Mouse (Mus musculus) macrophage (primary cell): ENCODE data around the gene Crygs. TPM values are rescaled to one million over a fixed set of nuclear protein-coding genes. Genes with fewer than 3 reads are reported as not detected.
A peak's percentile ranks its signal among the peaks of the same experiment; 100 is the strongest.

ENCODE experiments used
- H3K27ac ChIP-seq: fragments of 350-480 bp; formaldehyde crosslinking; 2 replicates; pipeline ENCODE4 v1.9.0; 2021
- H3K36me3 ChIP-seq: fragments of 350-480 bp; formaldehyde crosslinking; 2 replicates; pipeline ENCODE4 v1.9.0; 2021; ENCODE audit errors: inconsistent target
- H3K4me3 ChIP-seq: fragments of 350-480 bp; formaldehyde crosslinking; 2 replicates; pipeline ENCODE4 v1.9.0; 2021; ENCODE audit errors: inconsistent target
- H3K79me2 ChIP-seq: fragments of 350-480 bp; formaldehyde crosslinking; 2 replicates; pipeline ENCODE4 v1.9.0; 2021; ENCODE audit errors: inconsistent target
- WGBS: methylation state at CpG from one replicate; pipeline ENCODE4 v1.1.7; 2026; ENCODE audit warnings: inconsistent platforms; ENCODE audit not compliant: missing documents; 5-methylcytosine and 5-hydroxymethylcytosine counted together
- polyA plus RNA-seq: library from polyadenylated mRNA; stranded (reverse); fragments of 250-400 nt; gene quantifications from 3 replicates; pipeline ENCODE4 v1.2.4, GENCODE M21; 2018; ENCODE audit warnings: inconsistent platforms
- total RNA-seq, 78 experiments: library from RNA; depleted of rRNA; stranded (reverse); fragments of 250-400 nt; gene quantifications; 1 replicate in 9 of 78; 2 replicates in 24 of 78; 3 replicates in 43 of 78; 4 replicates in 2 of 78; pipeline ENCODE4 v1.2.4; 2018; ENCODE audit warnings: inconsistent platforms in 56 of 78

Crygs gene
- total RNA-seq (2018; cell fraction: chromatin; rRNA removed), result not detected
- total RNA-seq (2018; cell fraction: cytosol; rRNA removed), result not detected
- not detected for total RNA-seq (2018; cell fraction: nucleus; rRNA removed)
- not detected in 3 replicates for polyA plus RNA-seq

- Histone ChIP-seq H3K79me2 (no peaks in the 10 kb centered on the region), H3K27ac (no peak within 1 kb of the TSS), H3K4me3 (no peak within 1 kb of the TSS), H3K36me3 (no peaks in the 10 kb centered on the region; the same call in 1 of the 2 replicates)
- WGBS, result 88% methylated on average over 2 of the region's 2 CpGs
These were observed at the start of gene Crygs for GRCm38 (mm10) chr16:22811477-22811876. Crygs (minus strand) TSS chr16:22811577.

- peaks cover 8% of the 10 kb centered on the region; the same call in 1 of the 2 replicates for H3K36me3 ChIP-seq
- WGBS, result under 1% methylated on average over 60 of the region's 62 CpGs
- peaks cover 88% of the 10 kb centered on the region for H3K79me2 ChIP-seq
- peak within 1 kb of the TSS; percentile 92 for H3K4me3 ChIP-seq
- H3K27ac ChIP-seq, result peak within 1 kb of the TSS; percentile 67
These were observed 46.2 kb upstream of the Crygs start, which contains the start of the genes Tbccd1 and Dnajb11 for GRCm38 (mm10) chr16:22857431-22858113. Tbccd1 (minus strand) TSS chr16:22857669. Dnajb11 (plus strand) TSS chr16:22857845.

GRCm38 (mm10) chr16:22856773-22857172 lies 45.4 kb upstream of the Crygs start:
- 8% methylated on average over 9 of the region's 9 CpGs for WGBS
- Histone ChIP-seq H3K4me3 (peak overlapping the region; percentile 92), H3K36me3 (peaks cover 3% of the 10 kb centered on the region; the same call in 1 of the 2 replicates), H3K27ac (peak overlapping the region; percentile 67), H3K79me2 (peaks cover 84% of the 10 kb centered on the region)

- WGBS, result 86% methylated on average over 4 of the region's 4 CpGs
- H3K27ac ChIP-seq, result no peak overlapping the region
These were observed 41.3 kb upstream of the Crygs start for GRCm38 (mm10) chr16:22852709-22853108.

GRCm38 (mm10) chr16:22848331-22848730 lies 37.0 kb upstream of the Crygs start:
- no peak overlapping the region for H3K27ac ChIP-seq
- peaks cover 38% of the 10 kb centered on the region; the same call in 1 of the 2 replicates for H3K79me2 ChIP-seq
- H3K36me3 ChIP-seq, result no peaks in the 10 kb centered on the region
- no peak overlapping the region for H3K4me3 ChIP-seq
- WGBS, result 84% methylated on average over 1 of the region's 1 CpGs

More at GRCm38 (mm10) chr16:22852709-22853108, 41.3 kb upstream of the Crygs start:
- H3K79me2 ChIP-seq, result peaks cover 52% of the 10 kb centered on the region
- no peak overlapping the region for H3K4me3 ChIP-seq
- H3K36me3 ChIP-seq, result no peaks in the 10 kb centered on the region; the same call in 1 of the 2 replicates

GRCm38 (mm10) chr16:22847686-22848085 lies 36.3 kb upstream of the Crygs start:
- Histone ChIP-seq H3K4me3 (no peak overlapping the region), H3K36me3 (no peaks in the 10 kb centered on the region), H3K27ac (no peak overlapping the region), H3K79me2 (peaks cover 38% of the 10 kb centered on the region; the same call in 1 of the 2 replicates)
- WGBS, result 92% methylated on average over 1 of the region's 1 CpGs

GRCm38 (mm10) chr16:22845481-22845880 lies 34.1 kb upstream of the Crygs start:
- 93% methylated on average over 3 of the region's 4 CpGs for WGBS
- H3K79me2 ChIP-seq, result peaks cover 38% of the 10 kb centered on the region; the same call in 1 of the 2 replicates
- no peak overlapping the region for H3K27ac ChIP-seq
- no peak overlapping the region for H3K4me3 ChIP-seq
- H3K36me3 ChIP-seq, result 0 out of 2 replicates have a peak, but pooled peaks cover 3% of the 10 kb centered on the region

- 0 out of 2 replicates have a peak, but pooled peaks cover 3% of the 10 kb centered on the region for H3K36me3 ChIP-seq
- 66% methylated on average over 5 of the region's 5 CpGs for WGBS
- H3K4me3 ChIP-seq, result no peak overlapping the region
- H3K79me2 ChIP-seq, result peaks cover 38% of the 10 kb centered on the region; the same call in 1 of the 2 replicates
- H3K27ac ChIP-seq, result no peak overlapping the region
These were observed 33.5 kb upstream of the Crygs start for GRCm38 (mm10) chr16:22844834-22845233.

- WGBS, result 26% methylated on average over 23 of the region's 26 CpGs
- H3K27ac ChIP-seq, result no peak overlapping the region
- no peak overlapping the region for H3K4me3 ChIP-seq
- H3K79me2 ChIP-seq, result peaks cover 34% of the 10 kb centered on the region; the same call in 1 of the 2 replicates
- H3K36me3 ChIP-seq, result 0 out of 2 replicates have a peak, but pooled peaks cover 3% of the 10 kb centered on the region
These were observed 32.9 kb upstream of the Crygs start for GRCm38 (mm10) chr16:22844061-22844801.

- WGBS, result 98% methylated on average over 5 of the region's 5 CpGs
- no peak overlapping the region for H3K27ac ChIP-seq
- H3K79me2 ChIP-seq, result peaks cover 30% of the 10 kb centered on the region; the same call in 1 of the 2 replicates
- H3K4me3 ChIP-seq, result no peak overlapping the region
- peaks cover 3% of the 10 kb centered on the region; the same call in 1 of the 2 replicates for H3K36me3 ChIP-seq
These were observed 31.5 kb upstream of the Crygs start for GRCm38 (mm10) chr16:22842871-22843270.

- Histone ChIP-seq H3K36me3 (peaks cover 16% of the 10 kb centered on the region), H3K27ac (peak overlapping the region; percentile 41), H3K79me2 (peaks cover 7% of the 10 kb centered on the region; the same call in 1 of the 2 replicates), H3K4me3 (no peak overlapping the region)
- 71% methylated on average over 3 of the region's 3 CpGs for WGBS
These were observed 27.9 kb upstream of the Crygs start for GRCm38 (mm10) chr16:22839146-22839857.

- WGBS, result 98% methylated on average over 3 of the region's 3 CpGs
- H3K36me3 ChIP-seq, result peaks cover 24% of the 10 kb centered on the region
- H3K4me3 ChIP-seq, result no peak overlapping the region
- no peak overlapping the region for H3K27ac ChIP-seq
- H3K79me2 ChIP-seq, result no peaks in the 10 kb centered on the region
These were observed 21.7 kb upstream of the Crygs start for GRCm38 (mm10) chr16:22832932-22833525.

GRCm38 (mm10) chr16:22820731-22821130 lies 9.4 kb upstream of the Crygs start:
- Histone ChIP-seq H3K79me2 (no peaks in the 10 kb centered on the region), H3K4me3 (no peak overlapping the region), H3K36me3 (peaks cover 31% of the 10 kb centered on the region), H3K27ac (no peak overlapping the region)
- WGBS, result 71% methylated on average over 8 of the region's 8 CpGs
